Mouse (Mus musculus) large intestine, adult 2 months (tissue): ENCODE measurements around the gene Defb45. TPM values are rescaled to one million over a fixed set of nuclear protein-coding genes. Genes with fewer than 3 reads are reported as not detected.

Source experiments
- DNase-seq: peaks from one replicate; pipeline ENCODE4 v3.0.0-alpha.2; 2012; ENCODE audit warnings: low read depth, low spot score
- WGBS: fragments of 180-500 bp; shearing (Covaris S2); methylation state at CpG from one replicate; pipeline ENCODE4 v1.1.7; 2018; 5-methylcytosine and 5-hydroxymethylcytosine counted together
- polyA plus RNA-seq: library from polyadenylated mRNA; depleted of rRNA; stranded (reverse); fragments of >200 nt; gene quantifications from 2 replicates; pipeline ENCODE4 v1.2.3, GENCODE M21; 2012

The Defb45 gene
- polyA plus RNA-seq, 1 experiment, result not detected

DNA sequence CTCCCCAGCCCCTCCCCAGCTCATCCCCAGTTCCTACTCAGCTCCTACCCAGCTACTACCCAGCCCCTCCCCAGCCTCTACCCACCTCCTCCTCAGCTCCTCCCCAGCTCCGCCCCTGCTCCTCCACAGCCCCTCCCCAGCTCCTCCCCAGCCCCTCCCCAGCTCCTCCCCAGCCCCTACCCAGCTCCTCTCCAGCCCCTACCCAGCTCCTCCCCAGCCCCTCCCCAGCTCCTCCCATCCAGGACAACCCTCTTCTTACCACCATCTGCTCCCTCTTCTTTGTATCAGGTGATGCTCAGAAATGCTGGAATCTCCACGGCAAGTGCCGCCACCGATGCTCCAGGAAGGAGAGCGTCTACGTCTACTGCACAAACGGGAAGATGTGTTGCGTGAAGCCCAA lies 13.0 kb upstream of the Defb45 start:
- 64% methylated on average over 7 of the region's 8 CpGs for WGBS
- DNase-seq, result no peak

GRCm38 (mm10) chr2:152608719-152609118 lies 9.5 kb upstream of the Defb45 start:
- DNase-seq, result no peak
- WGBS, result 95% methylated on average over 1 of the region's 1 CpGs

DNA sequence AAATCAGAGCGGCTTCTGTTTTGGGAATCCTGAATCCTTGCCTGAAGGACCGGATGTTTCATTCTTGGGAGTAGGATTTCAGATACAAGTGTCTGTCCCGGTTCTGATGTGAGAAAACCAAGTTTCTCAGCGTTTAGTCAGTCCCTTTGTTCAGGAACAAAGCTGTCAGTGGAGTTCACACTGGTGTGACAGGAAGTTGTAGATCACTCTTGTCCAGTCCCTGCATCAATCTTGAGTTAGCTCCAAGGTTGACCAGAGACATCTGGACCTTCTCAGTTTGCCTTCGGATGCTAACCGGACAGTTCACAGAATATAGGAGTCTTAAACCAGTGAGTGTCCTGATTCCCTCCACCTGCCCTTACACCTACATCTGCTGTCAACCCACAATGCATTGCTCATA lies 8.5 kb upstream of the Defb45 start:
- no peak for DNase-seq
- 60% methylated on average over 6 of the region's 6 CpGs for WGBS

DNA sequence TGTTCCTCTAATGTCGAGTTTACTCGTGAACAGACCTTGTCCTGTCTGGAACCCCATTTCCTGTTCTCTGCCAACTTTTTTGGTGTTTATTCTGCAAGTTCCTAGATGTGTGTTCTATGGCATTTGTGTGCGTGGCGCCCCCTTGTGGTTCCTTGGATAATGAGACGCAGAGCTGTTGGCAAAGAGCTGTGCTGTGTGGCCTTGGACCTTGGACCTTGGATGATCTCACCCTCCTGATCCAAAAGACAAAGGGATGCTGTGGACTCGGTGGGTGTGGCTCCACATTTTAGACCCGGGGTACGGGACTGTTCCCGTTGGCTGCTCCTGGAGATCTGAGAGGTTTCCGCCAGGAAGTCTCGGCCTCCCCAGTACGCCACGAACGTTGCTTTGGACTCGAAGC lies 4.9 kb upstream of the Defb45 start, which contains the start of gene Defb36:
Gene Defb36, plus strand, starts transcription at position 271 of the 400 bp plus-strand sequence.
- no peak for DNase-seq
- WGBS, result 63% methylated on average over 15 of the region's 15 CpGs

DNA sequence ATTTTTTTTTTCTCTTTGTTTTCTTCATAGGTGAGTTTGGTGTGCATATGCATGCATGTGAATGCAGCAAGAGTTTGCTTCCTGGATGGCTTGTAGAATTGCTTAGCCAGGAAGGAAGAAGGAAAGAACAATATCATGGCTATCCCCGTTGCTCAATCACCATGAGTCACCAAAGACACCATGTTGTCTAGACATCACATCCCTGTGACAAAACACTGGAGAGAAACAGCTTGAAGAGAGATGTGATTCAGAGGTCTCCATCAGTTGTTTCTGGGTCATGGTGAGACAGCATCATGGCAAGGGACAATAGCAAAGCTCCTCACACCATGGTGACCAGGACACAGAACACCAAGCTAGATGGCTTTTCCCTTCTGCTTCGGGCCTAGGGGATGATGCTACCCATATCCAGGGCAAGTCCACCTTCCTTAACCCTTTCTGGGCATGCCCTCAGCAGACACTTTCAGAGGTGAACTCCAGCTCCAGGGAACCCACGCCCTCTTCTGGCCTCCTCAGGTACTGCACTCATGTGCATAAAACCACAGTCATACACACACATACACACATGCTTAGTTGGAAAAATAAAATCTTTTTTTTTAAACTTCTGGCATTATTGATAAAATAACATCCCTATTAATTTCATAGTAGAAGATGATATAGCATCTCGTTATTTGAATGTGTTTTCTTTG lies 2.2 kb upstream of the Defb45 start:
- WGBS, result 67% methylated on average over 4 of the region's 4 CpGs
- no peak for DNase-seq

DNA sequence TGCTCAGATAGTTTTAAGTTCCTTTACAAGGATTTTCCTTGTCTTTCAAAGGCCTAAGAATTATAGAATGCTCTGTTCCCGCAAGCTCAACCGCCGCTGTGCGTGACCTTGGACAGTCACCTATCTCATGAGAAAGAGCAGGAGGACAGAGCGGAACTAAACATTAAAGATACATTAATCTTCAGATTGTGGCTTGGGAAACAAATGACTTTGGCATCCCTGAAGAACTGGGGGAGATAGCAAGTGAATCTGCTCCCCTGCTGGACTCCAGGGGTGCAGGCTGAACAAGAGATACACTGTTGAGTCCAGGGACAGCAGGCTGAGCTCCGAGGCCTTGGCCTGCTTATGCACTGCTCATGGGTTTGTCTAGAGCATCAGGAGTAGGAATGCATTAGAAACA lies 877 bp upstream of the Defb45 start:
- DNase-seq, result no peak
- 78% methylated on average over 6 of the region's 6 CpGs for WGBS

- DNase-seq, result no peak
- 24% methylated on average over 6 of the region's 6 CpGs for WGBS
Measured at GRCm38 (mm10) chr2:152589021-152589420, 10.2 kb downstream of the Defb45 start.

DNA sequence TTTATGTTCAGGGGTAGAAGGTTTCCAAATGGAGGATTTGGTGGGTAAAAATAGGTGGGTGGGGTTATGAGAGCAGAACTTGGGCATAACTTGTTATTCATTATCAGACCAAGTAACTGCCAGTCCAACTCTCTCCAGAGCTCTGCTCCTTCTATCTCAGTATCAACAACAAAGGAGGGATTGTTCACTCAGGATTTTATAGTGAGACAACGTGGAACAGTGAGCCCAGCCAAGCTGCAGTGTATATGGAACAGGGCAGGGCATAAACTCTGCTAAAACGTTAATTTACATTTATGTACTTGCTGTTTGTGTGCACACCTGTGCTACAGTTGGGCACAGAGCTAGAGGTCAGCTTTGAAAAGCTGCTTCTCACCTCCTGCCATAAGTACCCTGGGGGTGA lies 10.7 kb downstream of the Defb45 start:
- no peak for DNase-seq
- 10% methylated on average over 2 of the region's 2 CpGs for WGBS

- 55% methylated on average over 4 of the region's 4 CpGs for WGBS
- no peak for DNase-seq
Measured at GRCm38 (mm10) chr2:152586926-152587560, 12.2 kb downstream of the Defb45 start.

GRCm38 (mm10) chr2:152580612-152581011 lies 18.6 kb downstream of the Defb45 start:
- DNase-seq, result no peak
- 82% methylated on average over 11 of the region's 11 CpGs for WGBS

- DNase-seq, result no peak
- 78% methylated on average over 7 of the region's 7 CpGs for WGBS
Measured at GRCm38 (mm10) chr2:152580107-152580506, 19.1 kb downstream of the Defb45 start, which contains the start of gene Defb19. TSS of gene Defb19 (minus strand) at chr2:152580312.

DNA sequence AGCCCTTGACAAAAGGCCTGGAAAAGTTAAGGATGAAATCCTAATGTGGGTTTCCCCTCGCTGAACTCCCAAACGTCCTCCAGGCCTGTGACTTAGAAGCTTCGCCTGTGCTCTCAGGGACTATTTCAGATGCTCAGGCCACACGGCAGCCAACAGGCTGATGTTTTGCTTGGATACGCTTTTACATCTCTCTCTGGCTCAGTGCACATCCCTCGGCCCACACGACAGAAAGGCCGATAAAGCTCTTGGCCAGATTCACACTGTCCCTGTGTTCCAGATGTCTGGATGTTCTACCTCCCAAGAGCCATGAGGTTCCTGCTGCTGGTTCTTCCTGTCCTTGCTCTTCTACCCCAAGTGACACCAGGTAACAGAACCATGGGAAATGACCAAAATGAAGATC lies 25.7 kb downstream of the Defb45 start:
- 88% methylated on average over 8 of the region's 8 CpGs for WGBS

GRCm38 (mm10) chr2:152572114-152572794 lies 26.9 kb downstream of the Defb45 start, which contains the start of gene Defb21:
TSS of gene Defb21 (plus strand) at chr2:152572744.
- DNase-seq, result no peak
- 67% methylated on average over 11 of the region's 11 CpGs for WGBS

More for the DNA sequence above, 25.7 kb downstream of the Defb45 start:
- no peak for DNase-seq

GRCm38 (mm10) chr2:152570313-152570712 lies 28.9 kb downstream of the Defb45 start:
- no peak for DNase-seq
- WGBS, result 31% methylated on average over 6 of the region's 6 CpGs

DNA sequence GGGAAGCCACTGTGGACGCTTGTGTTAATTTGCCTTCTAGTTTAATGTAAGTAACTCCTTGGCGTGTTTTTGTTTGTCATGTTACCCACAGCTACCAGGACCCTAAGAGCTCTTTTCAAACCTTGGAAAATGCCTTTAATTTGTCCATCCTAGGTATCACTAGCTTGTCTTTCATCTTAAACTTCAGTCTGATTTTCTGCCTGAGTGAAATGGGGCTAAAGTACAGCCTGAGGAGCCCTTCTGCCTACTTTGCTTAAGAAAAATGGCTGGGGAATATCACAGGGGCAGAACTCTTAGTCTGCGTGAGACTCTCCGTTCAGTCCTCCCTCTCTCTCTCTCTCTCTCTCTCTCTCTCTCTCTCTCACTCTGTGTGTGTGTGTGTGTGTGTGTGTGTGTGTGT lies 29.3 kb downstream of the Defb45 start:
- no peak for DNase-seq
- WGBS, result 71% methylated on average over 4 of the region's 4 CpGs

DNA sequence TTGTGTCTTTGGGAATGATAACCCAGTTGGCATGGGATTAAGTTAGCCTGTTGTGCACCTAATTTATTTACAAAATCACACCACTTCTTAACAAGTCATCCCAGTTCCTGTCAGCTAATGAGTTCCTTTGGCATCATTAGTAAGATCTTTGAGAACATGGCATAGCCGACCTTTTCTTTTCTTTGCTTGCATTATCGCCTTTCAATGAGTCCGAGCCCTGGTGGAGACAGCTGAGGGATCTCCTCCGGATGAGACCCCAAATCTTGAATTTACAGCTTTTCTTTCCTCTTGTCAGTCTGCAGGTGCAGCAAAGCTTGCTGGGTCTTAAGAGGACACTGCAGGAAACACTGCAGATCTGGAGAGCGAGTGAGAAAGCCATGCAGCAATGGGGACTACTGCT lies 30.2 kb downstream of the Defb45 start, which contains the start of gene Gm17416:
Gene Gm17416, plus strand, starts transcription at position 301 of the 400 bp plus-strand sequence.
- no peak for DNase-seq
- 93% methylated on average over 5 of the region's 5 CpGs for WGBS

DNA sequence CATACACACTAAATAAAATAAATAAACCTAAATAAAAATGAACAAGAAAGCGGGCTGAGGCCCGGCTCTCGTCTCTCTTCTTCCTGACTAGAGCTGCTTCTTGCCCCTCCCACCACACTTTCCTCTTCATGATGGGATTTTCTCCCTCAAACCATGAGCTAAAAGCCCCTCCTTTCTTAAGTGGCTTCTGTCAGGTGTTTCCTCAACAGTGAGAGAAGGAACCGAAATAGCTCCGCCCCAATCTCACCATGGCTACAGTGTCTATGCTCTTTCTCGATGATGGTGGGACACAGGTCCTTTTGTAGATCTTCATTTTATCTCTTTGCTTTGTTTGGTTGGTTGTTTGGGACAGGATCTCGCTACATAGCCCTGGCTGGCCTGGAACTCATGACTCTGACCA lies 42.5 kb downstream of the Defb45 start:
- 82% methylated on average over 7 of the region's 7 CpGs for WGBS
- DNase-seq, result no peak

DNA sequence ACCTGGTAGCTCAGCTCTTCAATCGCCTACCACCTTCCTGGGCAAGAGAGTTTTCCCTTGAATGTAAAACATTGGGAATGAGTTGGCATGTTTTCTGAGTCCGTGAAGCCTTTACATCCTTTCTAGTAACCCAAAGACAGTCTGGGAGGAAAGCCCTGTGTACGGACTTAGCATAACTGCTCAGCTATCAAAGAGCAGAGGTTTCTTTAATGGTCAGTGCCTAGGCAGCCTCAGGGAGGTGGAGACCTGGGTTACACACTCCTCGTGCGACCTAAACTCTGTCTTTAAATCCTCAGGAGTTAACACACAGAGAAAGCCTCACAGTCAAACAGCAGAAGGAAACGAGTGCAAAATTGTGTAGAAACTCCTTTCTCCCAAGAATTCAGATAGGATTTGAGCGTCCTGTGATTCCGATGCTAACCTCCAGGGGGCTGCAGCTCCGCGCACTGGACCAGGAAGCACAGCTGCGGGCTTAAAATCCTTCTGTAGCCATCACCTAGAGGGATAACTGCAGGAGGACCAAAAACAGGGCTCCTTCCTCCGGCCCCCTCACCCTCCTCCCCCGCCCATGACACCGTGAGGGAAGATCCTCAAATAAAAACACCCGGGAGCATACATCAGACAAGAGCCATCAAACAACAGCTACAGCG lies 45.3 kb downstream of the Defb45 start:
- no peak for DNase-seq
- WGBS, result 14% methylated on average over 16 of the region's 16 CpGs

DNA sequence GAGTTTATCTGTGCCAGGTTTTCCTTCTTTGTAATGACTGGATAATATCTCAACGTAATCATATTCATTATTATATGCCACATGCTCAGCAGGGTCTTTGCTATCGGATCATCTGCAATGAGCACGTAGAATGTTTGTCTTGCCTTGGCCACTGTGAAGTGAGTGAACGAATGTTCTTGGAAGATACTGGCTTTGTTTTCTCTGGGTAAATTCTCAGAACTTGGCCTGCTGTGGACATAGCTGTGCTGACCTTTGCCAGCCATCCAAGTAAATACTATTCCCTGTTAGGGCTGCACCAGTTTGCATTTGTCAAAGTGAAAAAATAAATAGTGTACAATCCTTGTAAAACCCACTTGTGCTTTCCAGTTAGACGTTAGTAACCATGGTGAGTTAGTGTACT lies 51.1 kb downstream of the Defb45 start:
- no peak for DNase-seq
- 62% methylated on average over 5 of the region's 5 CpGs for WGBS

- peak; percentile 24 for DNase-seq
- WGBS, result 4% methylated on average over 4 of the region's 4 CpGs
Measured at GRCm38 (mm10) chr2:152544691-152545090, 54.5 kb downstream of the Defb45 start.
